Mouse (Mus musculus) heart, embryonic 13.5 days (tissue): ENCODE results near the gene Slc38a4. TPM values are rescaled to one million over a fixed set of nuclear protein-coding genes. Genes with fewer than 3 reads are reported as not detected.

Experiments
- ATAC-seq: fragments of 200-750 bp; cut with Nextera tagmentation; 2 replicates; pipeline ENCODE4 v1.8.0; 2017; ENCODE audit warnings: moderate TSS enrichment; ENCODE audit not compliant: insufficient number of reproducible peaks, low FRiP score, low TSS enrichment; ENCODE audit errors: extremely low read depth
- H3K27ac ChIP-seq: fragments of 300-500 bp; sonication (generic); replicated peaks from 2 replicates; pipeline ENCODE4 v1.5.1; 2015; ENCODE audit warnings: moderate library complexity, mild to moderate bottlenecking, inconsistent platforms
- H3K27me3 ChIP-seq: fragments of 300-500 bp; sonication (generic); replicated peaks from 2 replicates; pipeline ENCODE4 v1.6.1; 2015; ENCODE audit warnings: mild to moderate bottlenecking, inconsistent platforms
- H3K36me3 ChIP-seq: fragments of 300-500 bp; sonication (generic); 2 replicates; pipeline ENCODE4 v1.6.1; 2015; ENCODE audit warnings: mild to moderate bottlenecking, inconsistent platforms
- H3K4me1 ChIP-seq: fragments of 300-500 bp; sonication (generic); 2 replicates; pipeline ENCODE4 v1.6.1; 2015; ENCODE audit warnings: inconsistent platforms
- H3K4me2 ChIP-seq: fragments of 300-500 bp; sonication (generic); 2 replicates; pipeline ENCODE4 v1.6.1; 2015; ENCODE audit warnings: inconsistent platforms, mild to moderate bottlenecking, moderate library complexity
- H3K4me3 ChIP-seq: fragments of 300-500 bp; sonication (generic); 2 replicates; pipeline ENCODE4 v1.5.1; 2015; ENCODE audit warnings: moderate library complexity, mild to moderate bottlenecking, inconsistent platforms
- H3K9ac ChIP-seq: fragments of 300-500 bp; sonication (generic); 2 replicates; pipeline ENCODE4 v1.6.1; 2015; ENCODE audit warnings: inconsistent platforms, mild to moderate bottlenecking, moderate library complexity
- H3K9me3 ChIP-seq: fragments of 300-500 bp; sonication (generic); 2 replicates; pipeline ENCODE4 v1.6.1; 2016; ENCODE audit warnings: inconsistent platforms
- WGBS: fragments of 180-500 bp; shearing (Covaris S2); methylation state at CpG from one replicate; pipeline ENCODE4 v1.1.7; 2015; ENCODE audit warnings: mixed read lengths; 5-methylcytosine and 5-hydroxymethylcytosine counted together
- polyA plus RNA-seq: library from polyadenylated mRNA; unstranded; fragments of >200 nt; fragmentation: Nextera tagmentation; extraction: Ambion mirVana; gene quantifications from 2 replicates; pipeline ENCODE4 v1.2.1, GENCODE M21; 2015

Slc38a4 gene
- polyA plus RNA-seq, 1 experiment from 2014 or later, result 110 TPM

DNA sequence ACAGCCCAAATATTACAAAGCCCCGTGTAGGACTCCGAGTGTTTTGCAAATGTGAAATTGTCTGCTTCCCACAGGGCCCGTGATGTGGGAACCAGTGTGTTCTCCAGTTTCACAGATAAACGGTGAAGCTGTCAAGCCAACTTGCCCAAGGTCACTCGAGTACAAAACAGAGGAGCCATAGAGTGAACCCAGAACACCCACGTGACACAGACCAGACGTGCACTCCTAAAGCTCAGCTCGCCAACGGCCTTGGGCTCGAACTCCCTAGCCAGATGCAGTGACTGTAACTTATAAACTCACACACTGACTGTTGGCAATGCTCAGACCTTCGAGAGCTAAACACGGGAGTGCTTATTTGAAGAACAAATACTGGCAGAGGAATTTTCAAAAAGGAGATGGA, 5.3 kb downstream of the Slc38a4 start:
- peaks cover 15% of the 10 kb centered on the region for H3K9me3 ChIP-seq
- peaks cover 64% of the 10 kb centered on the region for H3K4me1 ChIP-seq
- peak overlapping the region; percentile 18; the same call in 1 of the 2 replicates for H3K4me3 ChIP-seq
- peak overlapping the region; percentile 67 for H3K9ac ChIP-seq
- H3K36me3 ChIP-seq, result no peaks in the 10 kb centered on the region
- H3K27ac ChIP-seq, result peak overlapping the region; percentile 74
- WGBS, result 21% methylated on average over 12 of the region's 12 CpGs
- H3K27me3 ChIP-seq, result no peaks in the 10 kb centered on the region
- ATAC-seq, result no peak
- H3K4me2 ChIP-seq, result peak overlapping the region; percentile 39

GRCm38 (mm10) chr15:97050011-97050410, 5.7 kb downstream of the Slc38a4 start:
- H3K4me2 ChIP-seq, result peak overlapping the region; percentile 39
- H3K9ac ChIP-seq, result peak overlapping the region; percentile 67
- ATAC-seq, result no peak
- H3K27me3 ChIP-seq, result no peaks in the 10 kb centered on the region
- H3K4me1 ChIP-seq, result peaks cover 64% of the 10 kb centered on the region
- peak overlapping the region; percentile 18; the same call in 1 of the 2 replicates for H3K4me3 ChIP-seq
- 52% methylated on average over 10 of the region's 10 CpGs for WGBS
- peaks cover 11% of the 10 kb centered on the region for H3K9me3 ChIP-seq
- no peaks in the 10 kb centered on the region for H3K36me3 ChIP-seq
- H3K27ac ChIP-seq, result peak overlapping the region; percentile 74

DNA sequence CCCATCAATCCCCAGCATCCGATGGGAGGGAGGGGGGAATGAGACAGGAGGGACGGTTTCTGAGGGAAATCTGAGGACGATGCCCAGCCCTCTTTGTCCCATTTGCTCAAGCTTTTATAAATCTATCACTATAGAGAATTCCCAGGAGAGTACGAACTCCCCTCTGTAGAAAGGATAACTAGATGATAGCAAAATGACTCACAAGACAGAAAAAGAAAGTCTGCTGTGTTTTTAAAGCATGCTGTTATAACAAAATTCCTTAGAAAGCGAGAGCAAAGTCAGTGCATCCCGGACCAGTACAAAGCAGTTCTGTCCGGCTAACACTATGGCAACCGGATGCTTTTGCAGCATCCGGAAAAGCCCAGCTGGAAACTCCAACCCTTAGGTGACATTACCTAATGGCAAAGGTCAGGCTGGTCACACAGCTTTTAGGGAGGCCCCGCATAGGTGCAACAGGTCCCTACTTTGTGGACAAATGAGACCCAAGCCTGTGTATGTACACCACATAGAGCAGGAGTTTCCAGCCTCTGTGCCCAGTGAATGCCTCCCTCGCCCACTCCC, 6.4 kb downstream of the Slc38a4 start:
- 52% methylated on average over 11 of the region's 11 CpGs for WGBS
- Histone ChIP-seq H3K27me3 (no peaks in the 10 kb centered on the region), H3K4me2 (peak overlapping the region; percentile 39), H3K4me1 (peaks cover 64% of the 10 kb centered on the region), H3K36me3 (no peaks in the 10 kb centered on the region), H3K4me3 (0 out of 2 replicates have a peak overlapping the region, but pooled peaks have one; percentile 1), H3K9me3 (peaks cover 4% of the 10 kb centered on the region; the same call in 1 of the 2 replicates), H3K9ac (peak overlapping the region; percentile 67), H3K27ac (peak overlapping the region; percentile 74)
- no peak for ATAC-seq

GRCm38 (mm10) chr15:97048267-97048666, 7.5 kb downstream of the Slc38a4 start:
- WGBS, result 70% methylated on average over 5 of the region's 5 CpGs

GRCm38 (mm10) chr15:97043921-97044320, 11.8 kb downstream of the Slc38a4 start:
- no peak for ATAC-seq
- 92% methylated on average over 13 of the region's 13 CpGs for WGBS
- H3K9me3 ChIP-seq, result no peaks in the 10 kb centered on the region

More at GRCm38 (mm10) chr15:97048267-97048666, 7.5 kb downstream of the Slc38a4 start:
- no peaks in the 10 kb centered on the region for H3K27me3 ChIP-seq
- H3K9ac ChIP-seq, result no peak overlapping the region
- H3K4me3 ChIP-seq, result no peak overlapping the region
- H3K4me1 ChIP-seq, result peaks cover 68% of the 10 kb centered on the region
- no peaks in the 10 kb centered on the region for H3K36me3 ChIP-seq
- no peaks in the 10 kb centered on the region for H3K9me3 ChIP-seq
- no peak overlapping the region for H3K4me2 ChIP-seq
- ATAC-seq, result no peak
- 0 out of 2 replicates have a peak overlapping the region, but pooled peaks have one; percentile 74 for H3K27ac ChIP-seq

GRCm38 (mm10) chr15:97042001-97042491, 13.7 kb downstream of the Slc38a4 start:
- Histone ChIP-seq H3K27ac (peak overlapping the region; percentile 90), H3K4me3 (no peak overlapping the region), H3K4me1 (peaks cover 37% of the 10 kb centered on the region), H3K4me2 (no peak overlapping the region), H3K9me3 (no peaks in the 10 kb centered on the region), H3K27me3 (no peaks in the 10 kb centered on the region), H3K9ac (no peak overlapping the region), H3K36me3 (0 out of 2 replicates have a peak, but pooled peaks cover 4% of the 10 kb centered on the region)
- no peak for ATAC-seq
- WGBS, result 28% methylated on average over 7 of the region's 7 CpGs

More at GRCm38 (mm10) chr15:97043921-97044320, 11.8 kb downstream of the Slc38a4 start:
- H3K27ac ChIP-seq, result 0 out of 2 replicates have a peak overlapping the region, but pooled peaks have one; percentile 12
- H3K27me3 ChIP-seq, result no peaks in the 10 kb centered on the region
- H3K9ac ChIP-seq, result no peak overlapping the region
- peaks cover 56% of the 10 kb centered on the region for H3K4me1 ChIP-seq
- H3K4me2 ChIP-seq, result no peak overlapping the region
- H3K4me3 ChIP-seq, result no peak overlapping the region
- no peaks in the 10 kb centered on the region for H3K36me3 ChIP-seq

DNA sequence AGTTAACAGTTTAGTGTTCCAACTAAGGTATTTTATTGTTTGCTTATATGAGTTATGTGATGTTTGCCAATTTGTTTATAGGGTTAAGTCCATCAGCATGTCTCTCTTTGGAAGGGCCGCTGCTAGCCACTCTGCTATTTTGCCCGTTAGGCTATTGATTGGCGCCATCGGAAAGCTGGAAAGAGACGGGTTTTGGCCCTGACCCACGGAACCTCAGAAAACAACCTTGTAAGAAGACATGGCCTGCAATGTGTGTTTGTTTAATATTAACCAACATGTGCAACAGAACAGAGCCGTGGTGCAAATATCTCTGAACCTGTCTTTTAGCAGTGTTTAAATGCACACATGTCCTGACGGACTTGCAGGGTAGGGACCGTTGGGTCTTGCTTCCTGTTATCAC, 14.6 kb downstream of the Slc38a4 start:
- Histone ChIP-seq H3K4me3 (no peak overlapping the region), H3K9ac (no peak overlapping the region), H3K36me3 (0 out of 2 replicates have a peak, but pooled peaks cover 4% of the 10 kb centered on the region), H3K27ac (peak overlapping the region; percentile 90), H3K9me3 (no peaks in the 10 kb centered on the region), H3K4me1 (peaks cover 31% of the 10 kb centered on the region), H3K27me3 (no peaks in the 10 kb centered on the region), H3K4me2 (0 out of 2 replicates have a peak overlapping the region, but pooled peaks have one; percentile 3)
- ATAC-seq, result no peak
- 84% methylated on average over 9 of the region's 9 CpGs for WGBS

DNA sequence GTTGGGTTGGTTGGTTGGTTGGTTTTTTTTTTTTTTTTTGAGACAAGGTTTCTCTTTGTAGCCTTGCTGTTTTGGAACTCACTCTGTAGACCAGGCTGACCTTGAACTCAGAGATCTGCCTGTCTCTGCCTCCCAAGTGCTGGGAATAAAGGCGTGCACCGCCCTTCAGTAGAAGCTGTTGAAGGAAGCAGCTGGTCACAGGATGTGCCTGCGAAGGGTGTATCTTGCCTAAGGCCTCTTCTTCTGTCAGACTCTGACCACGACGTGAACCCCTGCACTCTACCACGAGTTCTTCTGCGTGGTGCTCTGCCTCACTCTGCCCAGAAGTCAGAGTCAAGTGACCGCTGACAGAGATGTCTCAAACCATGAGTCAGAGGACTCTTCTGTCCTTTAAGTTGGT, 18.0 kb downstream of the Slc38a4 start:
- H3K27me3 ChIP-seq, result no peaks in the 10 kb centered on the region
- 0 out of 2 replicates have a peak, but pooled peaks cover 4% of the 10 kb centered on the region for H3K36me3 ChIP-seq
- no peak for ATAC-seq
- no peak overlapping the region for H3K4me2 ChIP-seq
- H3K9me3 ChIP-seq, result no peaks in the 10 kb centered on the region
- no peak overlapping the region for H3K9ac ChIP-seq
- no peak overlapping the region for H3K4me3 ChIP-seq
- peaks cover 32% of the 10 kb centered on the region for H3K4me1 ChIP-seq
- no peak overlapping the region for H3K27ac ChIP-seq
- WGBS, result 84% methylated on average over 8 of the region's 8 CpGs

DNA sequence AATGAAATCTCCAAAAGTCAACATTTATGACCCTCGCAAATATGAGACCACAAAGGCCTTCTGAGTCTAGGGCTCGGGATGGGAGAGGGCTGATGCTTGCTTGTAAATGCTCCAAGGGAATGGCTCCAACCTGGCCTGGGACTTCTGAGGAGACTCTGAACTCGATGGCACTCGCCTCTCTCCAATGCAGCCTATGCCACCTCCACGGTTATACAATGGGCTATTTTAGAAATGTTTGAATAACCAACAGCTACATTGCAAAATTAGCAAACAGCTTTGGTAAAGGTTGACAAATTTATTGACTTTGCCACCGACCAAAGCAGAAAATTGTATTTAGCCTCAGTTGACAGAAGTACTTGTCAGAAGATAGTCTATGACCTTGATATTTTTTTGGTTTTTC, 19.9 kb downstream of the Slc38a4 start:
- Histone ChIP-seq H3K4me1 (peaks cover 24% of the 10 kb centered on the region), H3K36me3 (0 out of 2 replicates have a peak, but pooled peaks cover 4% of the 10 kb centered on the region), H3K9ac (no peak overlapping the region), H3K4me2 (no peak overlapping the region), H3K27ac (no peak overlapping the region), H3K9me3 (no peaks in the 10 kb centered on the region), H3K27me3 (no peaks in the 10 kb centered on the region), H3K4me3 (no peak overlapping the region)
- no peak for ATAC-seq
- 78% methylated on average over 6 of the region's 6 CpGs for WGBS

- peak overlapping the region; percentile 40 for H3K4me2 ChIP-seq
- no peak overlapping the region for H3K4me3 ChIP-seq
- no peaks in the 10 kb centered on the region for H3K27me3 ChIP-seq
- peaks cover 34% of the 10 kb centered on the region for H3K4me1 ChIP-seq
- 15% methylated on average over 9 of the region's 9 CpGs for WGBS
- H3K36me3 ChIP-seq, result 0 out of 2 replicates have a peak, but pooled peaks cover 4% of the 10 kb centered on the region
- no peaks in the 10 kb centered on the region for H3K9me3 ChIP-seq
- H3K27ac ChIP-seq, result peak overlapping the region; percentile 84
- no peak overlapping the region; the same call in 1 of the 2 replicates for H3K9ac ChIP-seq
- ATAC-seq, result no peak
These were observed 22.2 kb downstream of the Slc38a4 start for GRCm38 (mm10) chr15:97033485-97033991.

DNA sequence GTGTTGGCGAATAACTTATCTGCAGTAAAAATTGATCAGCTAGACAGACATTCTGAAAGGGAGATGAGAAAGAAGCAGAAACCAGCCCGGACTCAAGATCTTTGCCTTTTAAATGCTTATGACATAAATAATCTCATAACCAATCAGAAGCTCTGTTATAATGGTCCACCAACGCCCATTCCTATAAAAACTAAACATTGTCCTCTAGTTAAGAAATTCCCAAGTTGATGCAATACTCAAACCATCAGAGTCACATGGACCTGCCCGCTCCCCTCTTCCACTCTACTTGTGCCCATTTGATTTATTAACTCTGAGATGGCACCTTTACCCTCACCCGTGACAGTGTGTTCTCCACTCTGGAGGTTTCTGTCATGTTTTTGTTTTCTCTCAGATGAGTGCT, 23.9 kb downstream of the Slc38a4 start:
- no peak for ATAC-seq
- H3K4me1 ChIP-seq, result peaks cover 48% of the 10 kb centered on the region
- no peak overlapping the region for H3K4me2 ChIP-seq
- H3K27me3 ChIP-seq, result no peaks in the 10 kb centered on the region
- H3K9me3 ChIP-seq, result no peaks in the 10 kb centered on the region
- no peak overlapping the region for H3K9ac ChIP-seq
- H3K27ac ChIP-seq, result no peak overlapping the region
- H3K36me3 ChIP-seq, result no peaks in the 10 kb centered on the region
- no peak overlapping the region for H3K4me3 ChIP-seq
- WGBS, result 80% methylated on average over 5 of the region's 5 CpGs
